Mouse (Mus musculus) gastrocnemius, adult 18-20 months (tissue): ENCODE data around the gene Adm. TPM values are rescaled to one million over a fixed set of nuclear protein-coding genes. Genes with fewer than 3 reads are reported as not detected.
"Not testable (repeated sequence)": the region's sequence is repeated elsewhere in the genome, so short reads cannot be mapped to it uniquely, and the experiment has no call there.

ENCODE experiments used
- DNase-seq: peaks from one replicate; pipeline ENCODE4 v3.0.0; 2021; ENCODE audit warnings: low spot score
- total RNA-seq, 2 experiments: library from RNA; stranded (reverse); gene quantifications; 2 replicates each; pipeline ENCODE4 v1.2.3; 2021

Adm gene
- total RNA-seq, 2 experiments from 2014 or later, result 2.9 to 4.0 TPM

DNA sequence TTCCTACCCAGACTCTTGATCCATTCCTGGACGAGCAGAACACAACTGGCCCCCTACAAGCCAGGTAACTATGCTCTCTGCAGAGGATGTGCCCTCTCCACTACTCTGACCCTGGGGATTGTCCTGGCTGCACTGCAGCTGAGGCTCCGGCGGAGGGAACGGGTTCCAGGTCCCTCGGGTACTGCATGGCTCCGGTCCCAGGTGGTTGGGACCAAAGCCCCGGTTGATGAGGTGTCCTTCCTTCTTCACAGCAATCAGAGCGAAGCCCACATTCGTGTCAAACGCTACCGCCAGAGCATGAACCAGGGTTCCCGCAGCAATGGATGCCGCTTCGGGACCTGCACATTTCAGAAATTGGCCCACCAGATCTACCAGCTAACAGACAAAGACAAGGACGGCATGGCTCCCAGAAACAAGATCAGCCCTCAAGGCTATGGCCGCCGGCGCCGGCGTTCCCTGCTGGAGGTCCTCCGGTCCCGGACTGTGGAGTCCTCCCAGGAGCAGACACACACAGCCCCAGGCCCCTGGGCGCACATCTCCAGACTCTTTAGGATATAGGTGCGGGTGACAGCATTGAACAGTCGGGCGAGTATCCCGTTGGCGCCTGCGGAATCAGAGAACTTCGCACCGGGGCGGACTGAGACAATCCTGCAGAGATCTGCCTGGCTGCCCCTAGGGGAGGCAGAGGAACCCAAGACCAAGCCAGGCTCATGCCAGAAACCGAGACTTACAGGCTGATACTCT lies 1.3 kb downstream of the Adm start:
- peak; percentile 43 for DNase-seq

DNA sequence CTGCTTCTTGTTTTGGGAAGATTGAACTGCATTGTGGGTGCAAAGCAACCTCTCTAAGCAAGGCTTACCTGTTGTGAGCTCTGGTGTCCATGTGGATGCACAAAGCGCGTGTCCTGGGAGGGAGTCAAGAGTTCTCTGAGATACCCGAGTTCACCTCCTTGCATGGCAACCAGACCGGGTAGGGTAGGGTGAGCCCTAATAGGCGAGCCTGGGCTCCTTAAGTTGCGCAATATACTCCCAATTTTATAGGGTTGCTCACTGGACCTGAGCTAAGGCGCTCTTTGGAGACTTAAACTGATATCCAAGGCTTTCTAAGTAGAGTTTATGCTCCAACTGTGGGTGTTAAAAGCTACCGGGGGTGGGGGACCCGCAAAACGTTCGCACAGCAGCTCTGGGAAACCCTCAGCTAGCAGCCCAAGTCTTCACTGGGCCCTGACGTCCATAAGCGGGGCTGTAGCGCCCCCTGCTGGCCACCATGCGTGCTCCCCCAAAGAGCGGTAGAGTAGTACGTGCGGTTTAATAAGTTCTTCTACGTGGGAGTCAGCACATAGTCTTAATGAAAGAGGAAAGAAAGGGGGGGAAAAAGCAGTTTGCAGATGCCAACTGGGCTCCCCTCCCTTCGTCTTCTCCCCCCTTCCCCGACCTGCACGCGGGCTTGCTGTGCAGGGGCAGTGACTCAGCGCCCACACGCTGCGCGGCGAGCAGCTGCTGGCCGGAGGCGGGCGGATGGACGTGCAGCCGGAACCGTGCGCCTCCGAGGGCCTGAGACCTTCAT lies 2.6 kb downstream of the Adm start:
- peak; percentile 86 for DNase-seq

- DNase-seq, result peak; percentile 27
Observed at GRCm38 (mm10) chr7:110631136-110631888, 3.9 kb downstream of the Adm start.

DNA sequence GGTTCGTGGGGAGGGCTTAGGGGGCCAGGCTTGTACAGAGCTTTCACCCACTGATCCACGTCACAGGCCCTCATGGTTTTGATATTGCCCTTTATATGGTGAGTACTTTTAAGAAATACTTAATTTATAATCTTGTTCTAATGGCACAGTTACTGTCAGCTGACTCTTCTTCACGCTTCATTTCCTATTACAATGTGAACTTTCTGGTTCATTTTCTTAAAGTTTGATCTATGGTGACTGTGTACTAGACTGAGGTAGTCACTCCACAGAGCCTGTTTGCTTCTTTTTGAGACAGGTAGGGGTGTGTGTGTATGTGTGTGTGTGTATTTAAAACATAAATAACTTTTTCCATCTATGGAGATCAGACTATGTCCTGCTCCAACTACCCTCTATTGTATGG lies 8.5 kb downstream of the Adm start:
- no peak for DNase-seq

DNA sequence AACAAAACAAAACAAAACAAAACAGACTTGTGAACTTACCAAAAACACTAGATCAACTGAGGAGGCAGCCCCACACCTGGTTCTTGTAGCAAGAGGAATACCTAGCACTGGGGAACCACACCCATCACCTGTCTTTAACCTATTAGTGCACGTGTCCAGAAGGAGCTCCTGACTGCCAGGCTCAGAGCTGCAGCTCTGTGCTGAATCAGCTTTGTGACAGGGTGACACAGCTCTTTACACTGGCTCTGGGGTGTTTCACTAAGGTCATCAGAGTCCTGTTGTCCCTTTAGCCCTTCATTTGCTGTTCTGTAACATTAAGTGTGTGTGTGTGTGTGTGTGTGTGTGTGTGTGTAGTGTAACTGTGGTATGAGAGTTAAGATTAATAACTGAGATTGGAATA lies 9.1 kb downstream of the Adm start:
- no peak for DNase-seq

DNA sequence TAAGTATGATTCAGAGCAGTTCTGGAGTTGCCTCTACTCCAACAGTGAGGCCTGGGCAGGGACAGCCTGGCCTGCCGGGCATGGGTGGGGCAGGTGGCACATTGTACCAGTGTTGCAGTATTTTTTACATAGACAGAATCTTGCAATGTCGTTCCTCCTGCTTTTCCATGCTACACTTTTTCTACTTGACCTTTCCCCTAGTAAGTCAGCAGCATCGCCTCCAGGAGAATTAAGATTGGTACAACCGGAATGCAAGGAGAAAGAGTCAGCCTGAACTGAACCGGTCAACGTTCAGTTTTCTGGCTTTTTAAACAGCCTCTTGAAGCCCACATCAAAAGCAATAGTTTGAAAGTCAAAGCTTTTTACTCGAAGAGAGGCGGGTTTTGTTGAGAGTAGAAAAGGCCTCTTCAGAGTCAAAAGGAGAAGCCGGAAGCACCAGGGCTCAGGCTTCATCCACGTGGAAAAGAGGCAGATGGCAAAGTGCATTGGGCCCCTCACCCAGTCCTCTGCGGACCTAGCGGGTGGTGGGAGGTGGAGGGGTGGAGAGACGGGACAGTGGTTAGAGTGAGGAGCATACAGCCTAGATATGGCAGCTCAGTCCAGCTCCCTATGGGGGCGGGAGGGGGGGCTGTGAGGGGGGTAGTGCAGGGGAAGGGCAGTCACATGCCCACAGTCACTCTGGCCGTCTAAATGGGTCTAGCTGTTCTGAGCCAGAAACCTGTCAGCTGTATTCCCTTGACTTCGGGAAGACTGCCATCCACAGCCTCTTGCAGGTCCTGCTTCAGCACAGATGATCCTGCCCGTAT lies 11.0 kb downstream of the Adm start:
- DNase-seq, result no peak

DNA sequence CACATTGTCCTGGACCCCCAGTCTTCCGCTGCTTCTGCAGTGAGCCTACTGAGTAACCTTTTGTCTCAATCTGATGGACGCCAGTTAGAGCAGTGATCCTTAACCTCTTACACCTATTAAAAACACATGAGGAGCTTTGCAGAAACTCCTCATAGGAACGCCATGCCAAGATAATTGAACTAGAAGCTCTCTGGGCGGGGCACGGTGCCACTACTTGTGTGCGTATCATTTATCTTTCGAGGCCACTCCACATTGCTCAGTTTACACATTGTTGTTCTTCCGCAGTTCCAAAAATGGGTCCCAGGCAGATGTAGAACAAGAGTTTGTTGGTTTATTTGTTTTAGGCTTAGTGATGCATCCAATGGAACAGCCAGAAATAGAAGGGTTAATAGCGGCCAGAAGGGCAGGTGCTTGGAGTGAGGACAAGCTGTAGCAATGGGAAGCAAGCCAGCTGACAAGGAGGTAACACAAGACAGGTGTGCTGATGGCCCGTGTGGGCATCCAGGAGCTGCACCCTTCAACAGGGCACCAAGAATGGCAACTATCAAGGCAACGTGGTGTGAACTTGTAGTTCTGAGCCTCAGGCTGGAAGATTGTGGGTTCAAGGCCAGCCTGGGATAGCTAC lies 11.9 kb downstream of the Adm start:
- DNase-seq, result no peak

DNA sequence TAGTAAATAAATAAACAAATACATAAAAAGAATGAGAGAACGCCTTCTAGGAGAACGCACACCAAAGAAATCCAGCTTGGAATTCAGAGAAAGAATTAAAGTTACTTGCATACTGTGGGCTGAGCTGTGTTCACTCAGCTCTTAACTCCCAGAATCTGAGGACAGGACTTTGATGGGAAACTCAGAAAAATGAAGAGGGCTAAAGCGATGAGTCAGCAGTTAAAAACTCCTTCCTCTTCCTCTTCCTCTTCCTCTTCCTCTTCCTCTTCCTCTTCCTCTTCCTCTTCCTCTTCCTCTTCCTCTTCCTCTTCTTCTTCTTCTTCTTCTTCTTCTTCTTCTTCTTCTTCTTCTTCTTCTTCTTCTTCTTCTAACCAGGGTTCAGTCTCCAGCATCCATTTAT lies 12.5 kb downstream of the Adm start:
- DNase-seq, result not testable (repeated sequence)

DNA sequence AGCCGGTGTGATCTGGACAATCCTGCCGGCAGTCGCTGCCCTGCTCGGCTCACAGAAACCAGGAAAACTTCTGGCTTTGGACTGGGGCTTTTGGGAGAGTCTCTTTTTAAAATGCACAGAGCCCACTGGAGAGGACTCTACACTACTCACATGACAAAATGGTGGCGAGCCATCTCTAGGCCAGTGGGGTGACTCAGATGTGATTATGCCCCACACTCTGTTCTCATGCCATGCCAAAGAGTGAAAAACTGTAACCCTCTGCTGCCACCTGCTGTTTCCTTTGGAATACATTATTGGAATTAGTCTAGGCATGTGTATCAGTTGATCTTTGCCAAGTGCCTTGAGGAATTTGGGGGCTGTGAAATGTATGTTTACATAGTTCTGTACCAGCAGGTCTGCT lies 17.9 kb downstream of the Adm start:
- DNase-seq, result peak; percentile 81

- DNase-seq, result no peak
Observed at GRCm38 (mm10) chr7:110645859-110646258, 18.4 kb downstream of the Adm start.

- DNase-seq, result no peak
Observed at GRCm38 (mm10) chr7:110646611-110647407, 19.3 kb downstream of the Adm start.

- no peak for DNase-seq
Observed at GRCm38 (mm10) chr7:110647559-110648454, 20.3 kb downstream of the Adm start.

DNA sequence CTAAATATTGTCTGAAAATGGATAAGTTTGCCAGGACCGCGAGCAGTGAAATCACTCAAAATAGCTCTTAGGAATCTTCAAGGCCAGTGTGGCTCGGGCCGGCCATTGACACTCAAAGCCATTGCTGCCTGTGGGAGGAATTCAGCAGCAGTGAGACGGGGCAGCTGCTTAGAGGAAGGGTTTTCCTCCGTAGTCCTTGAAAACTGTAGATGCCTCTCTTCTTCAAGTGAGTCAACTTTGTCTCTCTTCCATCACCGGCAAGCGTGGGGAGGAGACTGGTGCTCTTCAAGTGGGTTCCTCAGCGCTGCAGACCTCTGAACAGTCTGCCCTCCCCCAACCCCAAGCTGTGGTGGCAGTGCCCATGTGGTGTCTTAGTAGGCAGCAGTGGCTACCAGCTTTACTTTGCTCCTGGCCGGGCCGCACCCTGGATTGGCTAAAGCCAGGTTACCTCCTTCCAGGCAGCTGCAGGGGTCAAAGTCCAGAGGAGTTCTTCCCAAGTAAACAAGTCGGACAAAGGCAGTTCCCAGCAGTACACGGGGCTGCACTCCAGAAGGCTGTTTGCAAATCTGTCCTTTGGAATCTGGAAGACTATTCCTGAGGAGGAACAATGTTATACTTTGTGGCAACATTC lies 21.1 kb downstream of the Adm start:
- peak; percentile 46 for DNase-seq

GRCm38 (mm10) chr7:110649133-110649987 lies 21.9 kb downstream of the Adm start:
- DNase-seq, result no peak

DNA sequence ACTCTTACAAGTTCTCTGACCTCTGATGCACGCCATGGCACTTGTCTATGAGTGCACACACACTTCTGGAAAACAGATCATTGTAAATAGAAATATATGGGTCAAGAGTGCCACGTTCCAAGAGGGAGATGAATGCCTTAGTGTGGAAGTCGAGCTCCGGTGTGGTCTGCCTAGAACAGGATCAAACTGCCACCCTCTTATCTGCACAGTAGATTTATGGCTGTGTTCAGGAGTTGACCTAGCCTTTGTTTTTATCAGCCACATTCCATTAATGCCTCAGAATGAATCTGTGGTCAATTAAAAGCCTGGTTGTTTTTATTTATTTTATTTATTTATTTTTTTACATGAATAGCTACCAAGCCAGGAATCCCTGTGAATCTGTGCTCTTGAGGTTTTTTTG lies 23.0 kb downstream of the Adm start:
- no peak for DNase-seq

- DNase-seq, result no peak
Observed at GRCm38 (mm10) chr7:110651091-110651490, 23.6 kb downstream of the Adm start.

GRCm38 (mm10) chr7:110655230-110655629 lies 27.8 kb downstream of the Adm start:
- DNase-seq, result no peak

DNA sequence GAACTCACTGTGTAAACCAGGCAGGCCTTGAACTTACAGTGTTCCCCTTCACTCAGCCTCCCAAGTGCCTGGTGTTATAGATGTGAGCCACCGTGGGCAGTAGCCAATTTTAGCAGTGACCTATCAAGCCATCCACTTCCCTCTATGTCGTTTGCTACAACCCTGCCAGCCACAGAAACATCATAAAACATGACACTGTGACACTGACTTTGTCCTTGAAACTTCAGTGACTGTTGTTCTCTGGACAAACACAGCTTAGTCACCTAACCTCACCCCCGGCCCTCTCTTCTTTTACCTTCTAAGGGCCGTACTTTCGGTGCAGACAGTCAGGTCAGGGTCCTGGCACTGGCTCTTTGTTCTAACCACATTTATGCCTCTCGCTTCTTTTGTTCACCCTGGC lies 28.5 kb downstream of the Adm start:
- no peak for DNase-seq
